Mouse (Mus musculus) WW6 (cell line): ENCODE results near the gene Gal3st4.

Experiments
- DNase-seq: peaks from one replicate; pipeline ENCODE4 v3.0.0-alpha.2; 2013; ENCODE audit warnings: low read depth, low spot score

Gal3st4 gene

GRCm38 (mm10) chr5:138262001-138262400 lies 10.6 kb downstream of the Gal3st4 start:
- no peak for DNase-seq

- DNase-seq, result no peak
Observed at GRCm38 (mm10) chr5:138260834-138261233, 11.8 kb downstream of the Gal3st4 start.

GRCm38 (mm10) chr5:138260051-138260450 lies 12.6 kb downstream of the Gal3st4 start:
- no peak for DNase-seq

GRCm38 (mm10) chr5:138258993-138259392 lies 13.6 kb downstream of the Gal3st4 start:
- no peak for DNase-seq

DNA sequence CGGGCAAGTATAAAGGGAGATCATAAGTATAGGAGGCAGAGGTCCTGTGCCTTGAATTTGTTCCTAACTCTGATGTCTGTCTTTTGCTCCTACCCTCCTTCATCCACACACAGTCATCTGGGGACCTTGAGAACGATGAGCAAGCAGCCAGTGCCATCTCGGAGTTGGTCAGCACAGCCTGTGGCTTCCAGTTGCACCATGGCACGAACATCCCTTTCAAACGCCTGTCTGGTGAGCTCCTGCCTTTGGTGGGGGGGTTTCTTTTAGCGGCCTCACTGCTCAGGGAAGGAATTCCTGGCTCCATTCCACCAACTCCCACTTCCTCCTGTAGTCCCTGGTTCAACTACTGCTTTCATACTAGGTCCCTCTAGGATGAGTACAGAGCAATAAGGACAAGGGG lies 14.1 kb downstream of the Gal3st4 start:
- no peak for DNase-seq

DNA sequence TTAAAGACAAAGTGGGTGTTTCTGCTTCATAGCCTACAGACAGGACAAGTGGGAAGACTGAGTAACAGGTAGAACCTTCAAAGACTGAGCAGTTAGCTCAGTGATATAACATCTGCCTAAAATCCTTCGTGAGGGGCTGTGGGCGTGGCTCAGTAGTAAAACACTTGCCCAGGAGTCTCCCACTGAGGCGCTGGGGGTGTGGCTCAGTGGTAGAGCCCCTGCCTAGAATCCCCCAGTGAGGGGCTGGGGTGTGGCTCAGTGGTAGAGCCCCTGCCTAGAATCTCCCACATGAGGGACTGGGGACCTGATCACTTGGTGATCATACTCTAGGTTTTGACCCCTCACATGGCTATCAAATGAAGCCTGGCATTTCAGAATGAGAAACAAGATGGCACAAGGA lies 14.6 kb downstream of the Gal3st4 start:
- no peak for DNase-seq

DNA sequence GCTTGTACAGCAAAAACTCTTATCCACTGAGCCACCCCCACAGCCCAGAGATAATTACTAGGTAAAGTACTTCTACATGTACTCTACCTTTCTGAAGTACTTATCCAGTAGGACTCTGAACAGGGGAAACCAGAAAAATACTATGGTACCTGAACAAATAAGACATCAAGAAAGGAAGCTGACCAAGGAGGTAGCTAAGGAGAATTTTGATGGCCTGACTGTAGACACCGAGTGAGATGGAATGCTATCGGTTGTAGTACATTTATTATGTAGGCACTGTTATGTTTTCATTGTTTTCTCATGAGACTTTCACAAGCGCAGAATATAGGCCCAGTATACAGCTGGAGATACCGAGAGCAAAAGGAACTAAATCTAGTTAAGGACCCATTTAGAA lies 15.1 kb downstream of the Gal3st4 start:
- DNase-seq, result no peak

- no peak for DNase-seq
Observed at GRCm38 (mm10) chr5:138256966-138257584, 15.6 kb downstream of the Gal3st4 start.

- no peak for DNase-seq
Observed at GRCm38 (mm10) chr5:138256094-138256467, 16.6 kb downstream of the Gal3st4 start.

DNA sequence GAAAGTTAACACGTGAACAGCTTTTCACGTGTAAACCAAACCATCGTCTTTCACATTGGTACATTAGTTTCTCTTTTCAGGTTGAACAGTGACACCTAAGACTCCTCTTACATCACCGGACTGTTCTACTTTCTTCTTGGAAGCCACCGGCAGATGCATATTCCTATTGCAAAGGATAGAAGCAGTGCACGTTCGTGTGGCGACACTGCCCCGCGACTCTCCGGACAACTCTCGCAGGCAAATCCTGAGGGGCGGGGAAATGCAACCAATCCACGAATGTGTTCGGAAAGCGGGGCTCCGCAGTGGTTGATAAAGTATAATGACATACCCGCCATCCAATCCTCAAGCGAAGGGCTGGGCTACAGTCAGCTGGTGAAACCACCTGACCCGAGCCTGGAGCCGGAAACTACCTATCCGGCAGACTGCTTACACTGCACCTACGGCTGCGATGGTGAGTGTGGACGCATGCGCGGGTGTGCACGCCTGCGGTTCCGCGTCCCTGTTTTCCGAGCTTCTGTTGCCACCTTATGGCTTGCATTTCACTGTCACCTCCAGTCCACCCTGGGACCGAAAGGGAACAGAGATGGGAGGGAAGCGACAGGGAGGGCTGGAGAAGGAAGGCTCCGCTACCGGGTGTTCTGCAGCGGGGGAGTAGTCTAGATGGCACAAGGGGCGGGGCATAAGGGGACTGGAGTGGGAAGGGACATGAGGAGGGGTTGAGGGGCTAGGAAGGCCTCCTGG lies 17.1 kb downstream of the Gal3st4 start, which contains the start of gene Lamtor4:
Gene Lamtor4, plus strand, starts transcription at position 130 of the 741 bp plus-strand sequence.
- DNase-seq, result peak; percentile 85

GRCm38 (mm10) chr5:138253061-138253460 lies 19.6 kb downstream of the Gal3st4 start:
- no peak for DNase-seq

GRCm38 (mm10) chr5:138251144-138251543 lies 21.5 kb downstream of the Gal3st4 start:
- DNase-seq, result no peak

GRCm38 (mm10) chr5:138241511-138241910 lies 31.1 kb downstream of the Gal3st4 start:
- DNase-seq, result no peak

- no peak for DNase-seq
Observed at GRCm38 (mm10) chr5:138234224-138234623, 38.4 kb downstream of the Gal3st4 start.

- no peak for DNase-seq
Observed at GRCm38 (mm10) chr5:138233778-138234177, 38.9 kb downstream of the Gal3st4 start.

DNA sequence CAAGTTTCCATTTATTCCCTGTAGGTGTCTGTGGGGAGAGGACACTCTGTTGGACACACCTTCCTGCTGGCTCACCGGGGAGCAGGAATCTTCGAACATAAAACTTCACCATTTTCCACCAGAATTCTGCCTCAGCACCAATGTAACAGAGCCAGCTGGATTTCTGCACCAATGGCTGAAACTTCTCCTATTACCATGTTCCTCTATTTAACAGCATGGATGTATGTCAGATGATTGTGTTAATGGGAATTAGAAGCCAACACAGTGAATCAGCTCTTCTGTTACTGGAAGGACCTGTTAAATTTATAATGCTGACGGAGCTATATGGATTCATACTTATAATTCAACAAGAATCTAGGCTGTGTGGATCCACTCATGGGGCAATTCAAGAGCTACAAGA lies 43.1 kb downstream of the Gal3st4 start:
- no peak for DNase-seq

- no peak for DNase-seq
Observed at GRCm38 (mm10) chr5:138228026-138228425, 44.6 kb downstream of the Gal3st4 start.

DNA sequence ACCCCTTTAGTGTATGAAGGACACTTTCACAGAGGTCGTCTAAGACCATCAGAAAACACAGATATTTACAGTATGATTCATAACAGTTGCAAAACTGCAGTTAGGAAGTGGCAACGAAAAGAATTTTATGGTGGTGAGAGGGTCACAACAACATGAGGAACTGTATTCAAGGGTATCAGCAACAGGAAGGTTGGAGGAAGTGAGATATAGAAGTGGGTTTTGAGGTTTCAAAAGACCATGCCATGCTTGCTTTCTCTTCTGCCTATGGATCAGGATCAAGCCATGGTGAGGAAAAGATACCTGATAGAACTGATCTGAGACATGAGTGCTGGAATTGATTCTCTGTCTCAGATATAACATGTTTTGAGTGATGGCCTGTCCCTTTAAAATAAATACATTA lies 45.3 kb downstream of the Gal3st4 start:
- no peak for DNase-seq

- DNase-seq, result no peak
Observed at GRCm38 (mm10) chr5:138226491-138226890, 46.1 kb downstream of the Gal3st4 start.

- DNase-seq, result no peak
Observed at GRCm38 (mm10) chr5:138225700-138226099, 46.9 kb downstream of the Gal3st4 start, which contains the start of gene Nxpe5. Nxpe5 (plus strand) TSS chr5:138225898.

GRCm38 (mm10) chr5:138223287-138223686 lies 49.4 kb downstream of the Gal3st4 start:
- DNase-seq, result no peak

DNA sequence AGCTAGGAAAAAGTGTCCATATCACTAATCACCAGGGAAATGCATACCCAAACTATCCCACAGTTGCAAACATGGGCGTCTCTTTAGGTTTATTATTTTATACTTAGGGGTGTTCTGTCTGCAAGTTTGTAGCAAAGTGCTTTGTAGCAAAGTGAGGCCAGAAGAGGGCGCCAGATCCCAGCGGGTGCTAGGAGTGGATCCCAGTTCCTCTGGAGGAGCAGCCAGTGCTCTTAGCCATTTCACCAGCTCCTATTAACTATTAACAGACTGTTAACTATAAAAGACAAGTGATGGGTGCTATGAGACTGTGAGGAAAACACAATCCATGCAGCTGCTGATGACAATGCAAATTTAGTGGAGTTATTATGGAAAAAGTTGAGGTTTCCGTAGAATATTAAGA lies 50.5 kb downstream of the Gal3st4 start:
- no peak for DNase-seq

GRCm38 (mm10) chr5:138219864-138220263 lies 52.8 kb downstream of the Gal3st4 start:
- no peak for DNase-seq
